Mouse (Mus musculus): Measurements from ENCODE around the gene Snph.
"Not testable (repeated sequence)": the region's sequence is repeated elsewhere in the genome, so short reads cannot be mapped to it uniquely, and the experiment has no call there.

The Snph gene

DNA sequence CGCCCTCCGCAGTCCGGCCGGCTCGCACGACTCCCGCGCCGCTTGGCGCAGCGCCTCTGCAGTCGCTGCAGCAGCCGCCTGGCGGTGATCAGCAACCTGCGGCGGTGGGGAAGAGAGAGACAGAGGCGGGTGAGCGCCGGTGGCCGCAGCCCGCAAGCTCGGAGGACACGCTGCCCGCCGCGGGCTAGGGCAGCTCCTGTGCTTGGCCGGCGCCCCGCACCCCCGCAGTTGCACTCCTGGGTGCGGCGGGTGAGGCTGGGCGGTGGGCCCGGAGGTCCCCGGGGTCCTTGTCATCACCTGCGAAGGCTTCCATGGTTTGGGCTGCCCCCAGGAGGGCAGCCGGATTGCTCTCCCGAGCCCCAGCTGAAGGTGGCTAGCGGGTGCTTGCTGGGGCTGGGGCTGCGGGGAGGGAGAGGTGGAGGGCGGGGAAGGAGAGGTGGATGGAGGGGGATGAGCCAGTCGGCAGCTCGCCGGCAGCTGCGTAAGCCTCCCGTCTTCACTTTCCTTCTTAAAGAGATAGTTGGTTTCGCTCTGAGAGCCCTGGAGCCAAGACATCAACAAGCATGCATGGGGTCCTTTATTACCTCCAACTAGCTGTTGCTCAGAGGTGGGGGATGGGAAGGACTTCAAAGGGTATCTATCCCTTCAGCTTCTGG, at the start of gene Snph:
TSS of gene Snph (minus strand) at position 435 of the 656 bp plus-strand sequence.
- DNase-seq = peak; percentile 64

DNA sequence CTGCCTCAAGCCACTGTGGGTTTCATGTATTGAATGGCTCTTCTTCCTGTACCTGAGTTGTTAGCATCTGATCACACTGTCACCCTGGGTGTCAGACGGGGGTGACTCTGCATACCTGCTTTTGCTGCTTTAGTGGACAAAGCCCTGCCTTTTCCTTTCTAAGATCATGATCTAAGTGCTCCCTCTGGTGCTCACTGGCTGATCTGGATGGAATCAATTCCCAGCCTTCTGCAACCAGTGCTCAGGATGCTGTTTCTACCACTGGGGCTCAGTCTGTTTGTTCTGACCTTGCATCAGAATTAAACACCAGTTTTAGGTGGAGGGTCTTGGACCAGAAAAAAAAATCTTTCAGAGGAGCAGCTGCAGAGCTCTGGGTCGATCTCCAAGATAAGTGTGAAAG, 43.8 kb upstream of the Snph start:
- no peak for DNase-seq

DNA sequence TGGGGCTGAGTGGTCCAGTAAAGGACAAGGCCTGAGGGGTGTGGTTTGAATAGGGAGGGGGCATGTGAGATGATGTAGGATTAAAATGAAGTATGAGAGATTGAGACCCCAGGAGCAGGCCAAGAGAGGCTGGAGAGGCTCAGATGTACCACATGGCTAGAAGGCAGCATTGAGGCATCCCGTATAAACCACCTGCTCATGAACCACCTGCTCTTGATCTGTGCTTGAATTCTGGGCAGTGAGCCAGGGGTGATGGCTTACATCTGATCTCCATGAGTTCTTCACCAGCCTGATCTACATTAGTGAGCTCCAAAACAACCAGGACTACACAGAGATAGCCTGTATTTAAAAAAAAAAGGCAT, 38.6 kb upstream of the Snph start:
- no peak for DNase-seq

DNA sequence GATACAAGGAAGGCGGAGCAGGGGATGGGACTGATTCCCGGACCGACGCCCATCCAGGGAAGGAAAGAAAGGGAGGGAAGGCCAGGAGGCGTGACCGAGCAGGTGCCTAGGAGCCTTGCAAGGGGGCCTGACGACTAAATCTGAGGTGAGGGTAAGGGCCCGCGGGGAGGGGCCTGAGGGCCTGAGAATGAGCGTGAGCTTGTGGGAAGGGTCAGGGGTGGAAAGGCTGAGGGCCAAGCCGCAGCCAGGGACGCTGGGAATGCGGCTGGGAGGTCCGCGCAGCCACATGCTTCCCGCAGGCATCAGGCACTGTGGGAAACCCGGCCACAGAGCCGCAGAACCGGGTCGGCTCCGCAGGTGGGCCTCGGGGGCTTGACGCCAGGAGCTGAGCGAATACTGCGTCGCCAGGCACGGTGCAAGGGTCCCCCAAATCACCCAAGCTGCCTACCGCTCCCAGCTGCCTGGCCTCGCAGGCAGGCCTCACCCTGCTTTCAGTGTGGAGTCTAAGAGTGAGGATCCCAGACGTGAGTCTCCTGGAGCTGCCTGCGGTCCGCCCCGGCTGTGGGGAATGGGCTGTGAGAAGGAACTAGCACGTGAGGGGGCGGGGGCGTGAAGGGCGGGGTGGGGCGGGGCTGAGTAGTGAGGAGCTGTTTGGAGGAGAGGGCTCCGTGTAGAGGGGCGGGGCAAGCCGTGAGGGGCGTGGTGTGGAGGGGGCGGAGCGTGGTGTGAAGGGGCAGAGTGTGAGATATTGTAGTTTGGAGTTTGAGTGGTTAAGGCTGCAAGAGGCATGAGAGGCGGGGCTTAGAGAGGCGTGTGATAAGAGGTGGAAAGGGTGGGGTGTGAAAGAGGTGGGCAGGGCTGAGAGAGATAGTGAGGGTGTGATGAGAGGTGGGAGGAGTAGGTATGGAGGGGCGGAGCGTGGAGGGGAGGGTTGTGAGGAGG, 37.9 kb upstream of the Snph start:
- peak; percentile 8 for DNase-seq

DNA sequence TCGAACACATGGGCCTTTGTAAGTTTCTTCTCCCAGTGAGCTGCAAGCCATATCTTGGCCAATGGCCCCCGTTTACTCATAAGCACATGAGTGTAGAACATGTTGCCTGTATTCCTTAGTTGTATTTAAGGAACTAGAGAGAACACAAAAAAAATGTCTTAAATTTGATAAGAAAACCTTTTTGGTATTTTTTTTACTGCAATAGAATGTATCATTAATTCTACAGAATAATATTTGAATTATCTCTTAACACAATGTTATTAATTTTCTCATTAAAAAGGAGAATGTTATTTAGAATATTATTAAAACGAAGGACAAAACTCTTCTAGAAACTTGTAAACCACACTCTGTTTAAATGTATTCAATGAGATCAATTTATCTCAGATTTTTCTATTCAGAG, 36.0 kb upstream of the Snph start, which contains the start of gene Rad21l:
TSS of gene Rad21l (minus strand) at position 101 of the 400 bp plus-strand sequence.
- no peak for DNase-seq

DNA sequence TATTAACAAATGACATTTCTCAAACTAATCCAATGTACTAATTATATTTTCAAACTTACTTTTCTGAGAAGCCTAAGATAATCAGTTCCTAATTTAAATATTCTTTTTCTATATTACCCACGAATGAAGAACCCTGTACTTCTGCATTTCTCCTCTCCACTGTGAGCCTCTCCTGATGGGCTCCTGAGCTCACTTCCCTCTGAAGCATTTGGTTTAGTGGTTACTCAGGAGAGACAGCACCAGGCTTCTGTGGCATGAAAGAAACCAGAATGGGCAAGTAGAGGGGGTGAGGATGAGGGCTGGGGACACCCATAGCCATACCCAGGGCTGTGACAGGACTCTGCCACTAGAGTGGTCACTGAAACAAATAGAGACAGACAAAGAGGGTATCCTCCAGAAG, 19.7 kb upstream of the Snph start:
- no peak for DNase-seq

DNA sequence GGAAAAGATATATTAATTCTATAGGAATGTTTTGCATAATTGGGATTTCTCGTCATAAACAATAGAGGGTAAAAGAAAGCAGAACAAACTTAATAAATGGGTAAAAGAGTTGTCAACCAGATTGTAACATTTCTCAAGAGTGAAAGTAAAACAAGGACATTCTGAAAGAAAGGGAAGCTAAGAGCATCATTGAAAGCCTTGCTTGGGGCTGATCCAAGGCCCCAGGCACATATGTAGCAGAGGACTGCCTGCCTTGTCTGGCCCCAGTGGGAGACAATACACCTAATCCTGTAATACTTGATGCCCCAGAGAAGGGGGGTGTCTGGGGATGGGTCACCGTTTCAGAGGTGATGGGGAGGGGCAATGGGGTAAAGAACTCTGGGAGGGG, 3.6 kb upstream of the Snph start:
- DNase-seq = no peak

DNA sequence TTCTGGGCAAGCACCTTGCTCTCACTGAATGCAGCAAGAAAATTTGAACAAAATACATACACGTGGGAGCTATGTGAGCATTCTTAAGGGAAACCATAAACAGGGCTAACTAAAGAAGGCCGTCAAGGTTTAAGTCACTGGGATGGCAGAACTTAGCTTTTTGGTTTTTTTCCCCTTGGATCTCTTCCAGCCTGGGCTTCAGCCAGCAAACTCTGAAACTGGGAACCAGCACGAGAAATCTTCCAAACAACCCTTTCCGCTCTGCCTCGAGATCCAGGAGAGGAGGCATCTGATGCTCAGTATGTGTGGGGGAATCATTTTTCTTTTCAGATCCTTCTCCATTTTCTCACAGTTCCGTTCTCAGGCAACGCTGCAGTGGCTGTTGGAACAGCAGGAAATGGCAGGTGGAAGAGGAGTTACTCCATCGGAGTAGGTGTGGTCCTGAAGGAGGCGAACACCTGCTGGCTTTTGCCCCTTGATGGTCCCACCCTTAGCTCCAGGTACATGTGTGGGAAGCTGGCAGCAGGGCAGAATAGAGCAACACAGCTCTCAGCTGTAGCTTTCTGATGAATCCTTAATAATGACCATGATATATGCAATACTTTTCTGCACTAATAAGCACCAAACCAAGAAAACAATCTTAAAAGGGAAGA, 3.1 kb upstream of the Snph start:
- no peak for DNase-seq

DNA sequence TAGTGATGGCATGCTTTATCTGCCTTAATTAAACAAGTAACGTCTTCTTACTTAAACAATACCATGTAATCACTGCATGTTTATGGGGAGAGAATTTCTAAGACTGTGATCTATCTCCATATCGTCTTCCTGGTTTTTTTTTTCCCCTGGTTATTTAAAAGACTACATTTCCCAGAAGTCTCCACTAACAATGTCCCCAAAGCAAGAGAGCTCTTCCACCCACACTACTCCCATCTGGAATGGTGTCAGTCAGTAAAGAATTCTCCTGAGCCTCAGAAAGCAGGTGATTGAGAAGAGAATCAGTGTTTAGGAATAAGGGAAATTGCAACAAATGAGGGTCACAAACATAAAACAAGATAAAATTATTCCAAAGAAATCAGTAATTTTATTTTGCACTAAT, 2.5 kb upstream of the Snph start:
- DNase-seq = no peak

DNA sequence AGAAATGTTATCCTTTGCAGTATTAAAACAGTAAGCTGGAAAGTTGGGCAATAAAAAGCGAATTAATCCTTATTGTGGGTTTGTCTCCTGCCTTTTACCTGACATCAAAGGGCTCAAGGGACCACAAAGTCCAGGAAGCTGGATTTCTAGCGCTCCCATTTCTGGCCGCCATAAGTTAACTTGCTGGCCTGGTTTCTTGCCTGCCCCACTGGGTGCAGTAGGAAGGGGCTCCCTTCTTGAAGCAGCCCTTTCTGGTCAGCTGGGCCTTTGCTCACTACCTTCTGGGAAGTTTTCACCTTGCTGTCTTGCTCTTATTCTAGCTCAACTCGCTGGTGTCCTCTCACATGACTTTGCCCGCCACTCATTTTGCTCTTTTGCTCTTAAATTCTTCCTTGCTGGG, 589 bp upstream of the Snph start:
- no peak for DNase-seq

DNA sequence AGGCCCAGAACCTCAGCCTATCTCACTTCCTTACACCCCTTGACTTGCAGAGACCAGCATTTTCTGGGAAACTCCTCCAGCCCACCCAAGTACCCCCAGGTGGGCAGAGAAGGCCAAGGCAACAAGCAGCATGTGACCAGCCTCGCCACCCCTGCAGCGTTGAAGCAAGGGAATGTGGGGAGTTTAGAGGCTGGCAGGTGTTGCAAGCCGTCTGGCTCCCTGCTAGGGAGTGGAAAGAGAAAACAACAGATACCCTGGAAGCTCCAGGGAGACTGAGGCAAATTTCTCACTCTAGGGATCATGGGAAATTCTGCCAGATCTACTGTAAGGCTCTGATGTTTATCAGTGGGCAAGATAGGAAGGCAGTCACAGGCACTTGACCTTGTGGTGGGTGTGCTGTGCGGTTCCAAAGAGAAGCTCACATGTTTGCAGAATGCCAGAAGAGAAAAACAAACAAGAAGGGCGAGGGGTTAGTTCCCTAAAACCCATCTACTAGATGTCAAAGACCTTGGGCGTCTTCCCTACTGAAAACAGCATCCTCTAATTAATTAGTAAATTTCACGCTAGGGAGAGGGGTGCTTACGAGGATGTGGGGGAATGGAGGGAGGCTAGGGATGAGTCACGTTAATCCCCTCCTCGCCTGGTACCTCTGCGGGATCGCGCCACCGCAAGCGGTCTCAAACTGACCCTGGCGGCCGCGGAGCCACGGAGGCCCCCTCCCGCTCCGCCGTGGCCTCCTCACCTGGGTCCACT, 811 bp downstream of the Snph start:
- DNase-seq = no peak

DNA sequence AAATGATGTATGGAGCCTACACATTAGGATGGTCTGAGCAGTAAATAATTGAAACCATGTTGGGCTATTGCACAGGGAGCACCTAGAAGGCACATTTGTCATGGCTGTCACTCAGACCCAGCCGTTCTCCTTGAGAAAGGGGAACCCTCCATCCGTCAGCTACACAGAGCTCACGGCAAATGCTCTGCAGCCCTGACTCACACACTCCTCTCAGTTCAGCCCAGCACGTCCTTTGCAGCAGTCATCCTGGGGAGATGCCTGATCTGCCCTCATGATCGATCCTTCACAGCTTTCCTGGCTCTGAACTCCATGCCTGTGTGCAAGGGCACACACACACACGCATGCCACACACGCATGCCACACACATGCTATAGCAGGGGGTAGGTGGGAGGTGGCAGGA, 3.1 kb downstream of the Snph start:
- no peak for DNase-seq

DNA sequence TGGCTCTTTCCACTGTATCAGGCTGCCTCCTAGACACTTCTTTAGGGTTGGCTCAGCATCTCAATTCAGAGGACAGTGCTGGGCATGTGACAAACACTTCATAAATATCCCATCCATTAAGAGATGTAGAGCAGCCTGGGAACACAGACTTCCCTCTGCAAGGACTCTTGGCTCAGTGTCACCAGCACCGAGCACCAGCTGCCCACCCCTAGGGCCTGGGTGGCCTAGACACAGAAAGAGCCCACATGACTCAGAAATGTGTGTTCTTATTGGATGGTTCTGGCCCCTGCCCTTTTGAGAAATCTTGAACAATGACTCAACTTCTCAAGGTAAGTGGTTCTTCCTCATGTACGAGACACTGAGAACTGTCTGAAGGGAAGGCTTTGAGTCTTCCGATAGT, 4.4 kb downstream of the Snph start:
- no peak for DNase-seq

DNA sequence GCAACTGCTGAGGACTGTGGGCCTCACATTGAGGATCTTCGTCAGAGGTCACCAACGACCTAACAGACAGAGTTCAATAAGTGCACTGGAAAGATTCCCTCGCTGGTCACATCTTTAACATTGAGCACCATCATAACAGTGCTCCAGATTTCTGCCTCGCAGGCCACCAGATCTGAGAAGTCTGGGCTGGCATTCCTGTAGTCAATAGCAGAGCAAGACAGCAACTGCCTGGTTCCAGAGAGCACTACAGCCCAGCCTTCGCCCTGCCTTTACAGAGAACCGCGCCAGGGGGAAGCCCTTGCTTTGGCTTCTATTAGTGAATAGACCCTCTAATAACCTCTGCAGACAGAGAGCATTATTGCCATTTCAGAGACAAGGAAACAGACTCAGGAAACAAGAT, 6.1 kb downstream of the Snph start:
- DNase-seq = no peak

DNA sequence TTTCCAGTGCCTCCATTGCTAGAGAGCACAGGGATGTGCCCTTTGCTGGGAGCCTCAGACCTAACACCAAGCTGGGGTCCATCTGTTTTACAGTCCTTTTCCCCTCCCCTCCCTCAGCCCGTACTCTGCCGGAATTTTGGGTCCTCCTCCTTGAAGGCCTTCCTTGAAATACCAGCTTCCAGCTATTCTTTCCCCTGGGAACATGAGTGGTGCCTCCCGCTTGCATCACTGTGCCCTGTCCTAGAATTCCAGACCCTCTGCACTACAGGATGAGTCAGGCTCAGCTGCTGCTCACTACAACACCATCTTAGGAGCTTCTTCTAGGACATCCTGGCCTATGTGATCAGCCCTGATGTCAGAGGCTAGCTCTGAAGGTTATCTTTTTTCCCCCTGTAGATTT, 8.6 kb downstream of the Snph start:
- no peak for DNase-seq

DNA sequence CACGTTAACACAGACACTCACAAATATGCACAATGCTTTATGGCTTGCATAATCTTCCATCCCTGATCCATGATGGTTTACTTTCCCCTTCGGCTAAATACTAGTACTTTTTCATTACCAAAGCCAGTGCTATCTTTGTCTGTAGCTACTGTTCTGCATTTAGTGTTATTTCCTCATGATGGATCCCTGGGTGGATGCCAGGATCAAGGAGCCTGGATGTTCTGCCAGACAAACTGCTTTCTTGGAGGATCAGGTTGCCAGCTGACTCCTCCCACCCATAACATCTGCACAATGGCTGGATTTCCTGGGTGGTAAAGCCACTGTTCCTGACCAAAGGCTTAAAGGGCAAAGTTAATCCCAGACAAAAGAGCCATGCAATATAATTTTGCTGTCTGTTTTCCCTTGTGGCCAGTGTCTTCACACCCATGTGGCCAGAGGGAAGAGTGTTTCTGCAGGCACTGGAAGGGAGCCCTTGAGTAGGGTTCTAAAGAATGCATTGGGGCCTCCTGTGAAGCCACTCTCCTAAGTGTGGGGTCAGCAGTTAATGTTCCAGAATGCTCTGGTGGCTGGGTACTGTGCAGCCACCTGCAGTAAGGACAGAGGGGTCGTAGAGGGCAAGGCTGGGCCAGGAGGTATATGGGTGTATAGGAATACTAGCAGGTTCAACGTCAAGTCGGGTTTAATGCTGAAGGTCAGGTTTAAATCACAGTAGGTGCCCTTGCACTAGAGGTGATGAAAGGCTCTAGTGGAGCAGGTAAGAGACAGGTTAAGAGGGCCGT, 15.7 kb downstream of the Snph start:
- DNase-seq = no peak

DNA sequence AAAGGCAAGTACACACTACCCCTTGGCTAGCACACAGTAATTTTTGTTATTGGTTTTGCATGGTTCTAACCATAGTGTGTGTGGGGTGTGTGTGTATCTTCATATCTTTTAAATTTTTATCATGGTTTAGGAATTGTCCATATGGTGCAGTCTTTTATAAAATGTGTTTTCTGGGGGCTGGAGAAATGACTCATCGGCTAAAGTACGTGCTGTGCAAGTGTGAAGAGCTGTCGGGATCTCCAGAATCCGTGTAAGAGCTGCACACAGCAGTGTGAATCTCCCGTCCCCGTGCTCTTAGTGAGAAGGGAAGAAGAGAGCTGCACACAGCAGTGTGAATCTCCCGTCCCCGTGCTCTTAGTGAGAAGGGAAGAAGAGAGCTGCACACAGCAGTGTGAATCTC, 16.6 kb downstream of the Snph start:
- DNase-seq = not testable (repeated sequence)

DNA sequence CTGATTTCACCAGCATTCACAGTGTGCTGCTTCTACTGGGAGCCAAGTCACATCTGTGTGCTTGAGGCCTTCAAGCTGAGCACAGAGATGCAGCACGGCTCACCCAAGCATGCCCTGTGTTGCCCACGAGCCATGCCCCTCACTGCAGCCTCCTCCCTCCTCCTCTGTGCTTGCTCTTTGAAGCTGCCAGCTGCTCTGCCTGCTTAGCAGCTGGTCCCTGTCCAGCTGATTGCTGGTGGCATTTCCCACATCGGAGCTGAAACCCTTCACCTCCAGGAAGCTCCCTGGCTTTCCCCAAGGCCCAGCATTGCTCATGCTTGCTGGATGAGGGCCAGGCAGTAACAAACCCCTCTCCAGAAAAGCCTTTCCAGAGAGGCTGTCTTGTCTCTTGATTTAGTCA, 22.4 kb downstream of the Snph start:
- no peak for DNase-seq

DNA sequence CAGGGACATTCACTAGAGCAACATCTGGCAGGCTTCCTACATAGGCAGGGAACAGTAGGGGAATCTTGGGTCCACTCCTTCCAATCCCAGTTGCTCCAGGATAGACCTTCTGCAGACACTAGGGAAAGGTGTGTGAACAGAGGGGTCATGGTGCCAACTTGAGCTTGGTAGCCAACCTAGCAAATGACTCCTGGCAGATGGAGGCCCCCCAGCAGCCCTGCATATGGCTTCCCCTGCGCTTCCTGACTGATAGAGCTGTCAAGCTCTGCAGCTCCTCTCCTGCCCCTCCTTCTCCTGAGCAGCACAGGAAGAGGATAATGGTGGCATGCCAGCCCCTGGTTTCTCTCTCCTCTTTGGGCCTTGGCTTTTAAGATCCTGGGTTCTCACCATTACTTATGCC, 24.0 kb downstream of the Snph start:
- DNase-seq = no peak

DNA sequence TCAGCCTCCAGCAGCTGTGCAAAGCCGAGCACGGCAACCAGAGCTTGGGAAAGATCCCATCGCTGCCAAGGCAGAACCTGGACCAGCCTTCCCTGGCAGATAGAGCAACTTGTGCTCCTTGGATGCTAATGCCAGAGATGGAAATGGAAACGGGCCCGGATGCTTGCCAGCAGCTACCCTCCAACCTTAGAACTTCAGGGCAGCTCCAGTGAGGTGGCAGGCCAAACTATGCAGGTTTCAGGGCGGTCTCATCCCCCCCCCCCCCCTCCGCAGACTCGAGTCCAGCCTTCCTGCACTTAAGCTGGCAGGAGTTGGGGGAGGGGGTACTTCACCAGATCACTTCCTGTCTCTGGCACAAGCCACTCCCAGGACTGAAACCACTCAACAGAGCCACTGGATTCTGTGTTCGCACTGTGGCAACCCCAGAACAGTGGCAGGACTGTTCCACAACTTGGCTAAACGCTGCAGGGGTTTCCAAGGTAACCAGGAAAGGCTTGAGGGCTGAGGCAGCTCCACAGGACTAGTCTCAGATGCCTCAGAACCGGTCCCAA, 26.9 kb downstream of the Snph start:
- DNase-seq = peak; percentile 24

DNA sequence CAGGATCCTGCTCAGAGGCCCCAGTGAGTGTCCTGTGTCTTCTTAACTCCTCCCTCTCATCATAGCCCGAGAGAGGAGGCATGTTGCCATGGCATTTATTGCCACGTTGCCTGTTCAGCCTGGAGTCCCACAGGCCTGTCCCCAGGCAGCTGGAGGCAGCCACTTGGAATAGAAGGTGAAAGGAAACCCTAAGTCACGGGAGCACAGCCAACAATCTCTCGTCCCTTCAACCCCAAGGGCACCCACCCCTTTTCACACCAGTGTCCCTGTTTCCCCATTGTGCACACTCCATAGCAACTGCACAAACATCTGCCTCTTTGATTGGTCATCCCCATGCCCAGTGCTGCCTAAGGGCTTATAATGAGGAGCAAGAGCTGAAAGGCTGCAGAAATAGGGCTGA, 28.8 kb downstream of the Snph start:
- no peak for DNase-seq

DNA sequence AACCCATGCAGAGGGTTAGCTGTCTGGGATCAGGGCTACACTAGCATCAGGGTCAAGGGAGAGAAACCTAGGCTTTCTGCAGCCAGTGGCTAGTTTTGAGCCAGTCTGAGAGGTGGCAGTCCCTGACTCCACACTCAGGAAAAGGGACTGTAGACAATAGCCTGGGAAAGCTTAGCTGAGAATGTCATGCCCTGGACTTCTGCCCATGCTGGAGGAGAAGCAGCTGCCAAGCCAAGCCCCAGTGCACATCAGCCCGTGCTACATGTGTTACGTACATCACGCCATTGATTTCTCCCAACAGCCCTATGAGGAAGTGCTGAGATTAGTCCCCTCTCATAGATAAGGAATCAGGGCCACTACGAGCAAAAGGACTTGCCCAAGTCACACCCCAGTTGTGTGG, 30.3 kb downstream of the Snph start:
- no peak for DNase-seq
